Mouse (Mus musculus) limb, embryonic 12.5 days (tissue): ENCODE results near the gene Jade3. TPM values are rescaled to one million over a fixed set of nuclear protein-coding genes. Genes with fewer than 3 reads are reported as not detected.

Experiments used
- ATAC-seq: fragments of 200-750 bp; cut with Nextera tagmentation; 2 replicates; pipeline ENCODE4 v1.8.0; 2017; ENCODE audit warnings: low read depth, moderate TSS enrichment; ENCODE audit not compliant: insufficient number of reproducible peaks, insufficient read depth, low FRiP score, low TSS enrichment
- H3K27ac ChIP-seq: fragments of 300-500 bp; sonication (generic); 2 replicates; pipeline ENCODE4 v1.5.1; 2016; ENCODE audit warnings: mild to moderate bottlenecking, moderate library complexity
- H3K27me3 ChIP-seq: fragments of 300-500 bp; sonication (generic); 2 replicates; pipeline ENCODE4 v1.6.1; 2016; ENCODE audit warnings: mild to moderate bottlenecking, moderate library complexity
- H3K36me3 ChIP-seq: fragments of 300-500 bp; sonication (generic); 2 replicates; pipeline ENCODE4 v1.6.1; 2016; ENCODE audit warnings: mild to moderate bottlenecking, moderate library complexity
- H3K4me1 ChIP-seq: fragments of 300-500 bp; sonication (generic); replicated peaks from 2 replicates; pipeline ENCODE4 v1.6.1; 2016
- H3K4me2 ChIP-seq: fragments of 300-500 bp; sonication (generic); 2 replicates; pipeline ENCODE4 v1.6.1; 2016; ENCODE audit warnings: mild to moderate bottlenecking, moderate library complexity
- H3K4me3 ChIP-seq: fragments of 300-500 bp; sonication (generic); replicated peaks from 2 replicates; pipeline ENCODE4 v1.5.1; 2016; ENCODE audit warnings: mild to moderate bottlenecking
- H3K9ac ChIP-seq: fragments of 300-500 bp; sonication (generic); replicated peaks from 2 replicates; pipeline ENCODE4 v1.6.1; 2016; ENCODE audit warnings: mild to moderate bottlenecking, moderate library complexity
- H3K9me3 ChIP-seq: fragments of 300-500 bp; sonication (generic); 2 replicates; pipeline ENCODE4 v1.6.1; 2016; ENCODE audit warnings: mild to moderate bottlenecking, moderate library complexity
- WGBS: fragments of 180-500 bp; shearing (Covaris S2); methylation state at CpG from one replicate; pipeline ENCODE4 v1.1.7; 2016; 5-methylcytosine and 5-hydroxymethylcytosine counted together
- polyA plus RNA-seq: library from polyadenylated mRNA; unstranded; fragments of >200 nt; fragmentation: Nextera tagmentation; extraction: Ambion mirVana; gene quantifications from 2 replicates; pipeline ENCODE4 v1.2.1, GENCODE M21; 2016

The Jade3 gene
- polyA plus RNA-seq, 1 experiment from 2014 or later, result 10.2 TPM

- Histone ChIP-seq H3K27ac (no peak overlapping the region), H3K4me2 (no peak overlapping the region), H3K36me3 (no peaks in the 10 kb centered on the region), H3K9ac (no peak overlapping the region), H3K9me3 (no peaks in the 10 kb centered on the region), H3K27me3 (no peaks in the 10 kb centered on the region), H3K4me3 (no peak overlapping the region), H3K4me1 (no peaks in the 10 kb centered on the region)
- 56% methylated on average over 10 of the region's 10 CpGs for WGBS
- ATAC-seq, result no peak
Measured at GRCm38 (mm10) chrX:20414885-20415622, 10.4 kb upstream of the Jade3 start.

GRCm38 (mm10) chrX:20418461-20418860, 7.0 kb upstream of the Jade3 start:
- Histone ChIP-seq H3K4me2 (no peak overlapping the region), H3K4me1 (no peaks in the 10 kb centered on the region), H3K27ac (no peak overlapping the region), H3K27me3 (no peaks in the 10 kb centered on the region), H3K9ac (no peak overlapping the region), H3K36me3 (no peaks in the 10 kb centered on the region), H3K9me3 (no peaks in the 10 kb centered on the region), H3K4me3 (no peak overlapping the region)
- 94% methylated on average over 2 of the region's 2 CpGs for WGBS
- no peak for ATAC-seq

DNA sequence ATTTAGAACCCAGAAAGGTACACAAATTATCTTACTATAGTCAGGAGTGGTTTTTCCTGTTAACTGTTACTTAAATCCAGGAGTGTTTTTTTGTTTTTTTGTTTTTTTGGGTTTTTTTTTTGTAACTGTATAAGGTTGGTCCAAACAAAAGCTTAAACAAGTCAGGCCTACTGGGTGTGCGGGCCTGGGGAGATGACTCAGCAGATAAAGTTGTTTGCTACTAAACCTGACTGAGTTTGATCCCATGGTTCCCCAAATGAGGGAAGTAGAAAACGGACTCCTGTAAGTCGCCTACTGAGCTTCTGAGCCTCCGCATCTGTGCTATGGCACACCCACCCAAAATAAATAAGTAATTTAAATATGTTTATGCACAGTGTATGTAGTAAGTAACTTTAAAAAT, 6.0 kb upstream of the Jade3 start:
- Histone ChIP-seq H3K4me1 (no peaks in the 10 kb centered on the region), H3K4me2 (no peak overlapping the region), H3K27ac (no peak overlapping the region), H3K27me3 (no peaks in the 10 kb centered on the region), H3K9ac (no peak overlapping the region), H3K4me3 (no peak overlapping the region), H3K9me3 (no peaks in the 10 kb centered on the region), H3K36me3 (no peaks in the 10 kb centered on the region)
- ATAC-seq, result no peak
- 87% methylated on average over 4 of the region's 4 CpGs for WGBS

DNA sequence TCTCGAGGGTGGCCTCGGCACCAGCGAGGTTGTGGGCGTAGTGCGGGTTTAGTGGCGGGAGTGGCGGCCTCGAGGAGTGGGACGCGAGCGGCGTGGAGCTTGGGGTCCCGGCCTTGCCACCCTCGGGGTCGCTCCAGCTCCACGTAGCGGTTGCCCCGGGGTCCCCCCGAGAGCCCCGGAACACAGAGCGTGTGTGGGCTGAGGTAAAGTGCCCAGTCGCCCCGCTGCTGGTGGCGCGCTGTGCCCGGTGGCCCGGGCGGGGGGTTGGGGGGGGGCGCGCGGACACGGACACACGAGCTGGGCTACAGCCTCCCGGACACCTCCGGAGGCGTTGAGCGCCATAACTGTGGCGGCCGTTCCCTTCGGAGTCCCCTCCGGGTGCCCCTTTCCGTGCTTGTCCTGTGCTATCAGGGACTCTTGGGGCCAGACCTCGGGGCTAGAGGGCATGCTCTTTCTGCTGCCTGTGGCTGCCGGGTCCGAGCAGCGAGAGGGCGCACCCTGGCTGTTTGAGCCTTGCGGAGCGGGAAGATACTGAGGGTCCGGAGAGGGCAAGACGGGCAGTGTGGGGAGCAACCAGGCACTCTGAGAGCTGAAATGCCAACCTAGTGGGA, 456 bp downstream of the Jade3 start:
- H3K36me3 ChIP-seq, result no peaks in the 10 kb centered on the region; the same call in 1 of the 2 replicates
- peak; percentile 37 for ATAC-seq
- 19% methylated on average over 45 of the region's 51 CpGs for WGBS
- no peaks in the 10 kb centered on the region for H3K9me3 ChIP-seq
- peak overlapping the region; percentile 88 for H3K27ac ChIP-seq
- no peaks in the 10 kb centered on the region for H3K27me3 ChIP-seq
- peaks cover 6% of the 10 kb centered on the region; the same call in 1 of the 2 replicates for H3K4me1 ChIP-seq
- H3K9ac ChIP-seq, result peak overlapping the region; percentile 73
- peak overlapping the region; percentile 58 for H3K4me2 ChIP-seq
- peak overlapping the region; percentile 60 for H3K4me3 ChIP-seq

DNA sequence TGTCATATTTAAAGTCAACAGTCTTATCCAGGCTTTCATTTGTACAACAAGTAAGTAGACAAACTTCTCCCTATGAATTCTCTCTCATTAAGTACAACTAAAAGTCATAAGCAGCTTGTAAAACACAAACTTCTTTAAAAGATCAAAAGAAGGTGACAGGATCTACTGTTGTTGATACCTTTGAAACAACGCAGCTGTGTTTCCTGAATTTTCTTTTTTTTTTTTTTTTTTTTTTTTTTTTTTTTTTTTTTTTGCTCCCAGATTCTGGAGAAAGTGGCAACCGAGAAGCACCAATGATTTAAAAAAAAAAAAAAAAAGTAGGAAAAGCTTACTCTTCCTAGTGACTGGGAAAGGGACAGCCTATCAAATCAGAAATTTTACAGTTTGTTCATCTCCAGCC, 57.7 kb downstream of the Jade3 start:
- Histone ChIP-seq H3K27ac (no peak overlapping the region), H3K4me1 (no peaks in the 10 kb centered on the region), H3K4me3 (no peak overlapping the region), H3K27me3 (no peaks in the 10 kb centered on the region), H3K9ac (no peak overlapping the region), H3K9me3 (no peaks in the 10 kb centered on the region), H3K36me3 (no peaks in the 10 kb centered on the region), H3K4me2 (no peak overlapping the region)
- ATAC-seq, result no peak
- 79% methylated on average over 2 of the region's 2 CpGs for WGBS

DNA sequence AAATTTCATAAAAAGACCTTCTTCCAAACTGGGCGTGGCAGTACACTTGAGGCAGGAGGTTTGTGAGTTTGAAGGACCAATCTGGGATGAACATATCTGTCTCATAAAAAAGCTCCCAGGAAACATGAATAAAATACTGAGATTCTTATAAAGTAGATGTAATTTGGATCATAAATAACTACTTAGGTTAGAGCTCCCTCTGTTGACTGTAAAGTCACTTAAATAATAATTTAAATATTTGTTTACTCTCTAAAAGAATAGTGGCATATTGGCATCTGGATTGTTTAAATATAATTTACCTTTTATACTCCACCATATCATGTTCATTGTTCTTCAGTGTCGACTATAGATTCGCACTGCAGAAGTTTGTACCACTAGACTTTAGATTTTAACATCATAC, 72.2 kb downstream of the Jade3 start:
- no peaks in the 10 kb centered on the region for H3K4me1 ChIP-seq

GRCm38 (mm10) chrX:20520290-20520939, 94.9 kb downstream of the Jade3 start:
- no peak overlapping the region for H3K4me2 ChIP-seq
- no peak for ATAC-seq
- H3K4me1 ChIP-seq, result no peaks in the 10 kb centered on the region
- WGBS, result 80% methylated on average over 7 of the region's 7 CpGs
- peaks cover 8% of the 10 kb centered on the region; the same call in 1 of the 2 replicates for H3K36me3 ChIP-seq
- H3K9me3 ChIP-seq, result no peaks in the 10 kb centered on the region
- H3K4me3 ChIP-seq, result no peak overlapping the region
- no peak overlapping the region for H3K9ac ChIP-seq
- H3K27ac ChIP-seq, result no peak overlapping the region
- H3K27me3 ChIP-seq, result no peaks in the 10 kb centered on the region

More for the DNA sequence above, 72.2 kb downstream of the Jade3 start:
- Histone ChIP-seq H3K27ac (no peak overlapping the region), H3K9ac (no peak overlapping the region), H3K4me3 (no peak overlapping the region), H3K9me3 (no peaks in the 10 kb centered on the region), H3K27me3 (no peaks in the 10 kb centered on the region), H3K36me3 (peaks cover 3% of the 10 kb centered on the region; the same call in 1 of the 2 replicates), H3K4me2 (no peak overlapping the region)
- 90% methylated on average over 3 of the region's 3 CpGs for WGBS
- ATAC-seq, result no peak

GRCm38 (mm10) chrX:20521578-20521977, 96.1 kb downstream of the Jade3 start:
- Histone ChIP-seq H3K36me3 (peaks cover 8% of the 10 kb centered on the region; the same call in 1 of the 2 replicates), H3K27me3 (no peaks in the 10 kb centered on the region), H3K4me2 (no peak overlapping the region), H3K4me3 (no peak overlapping the region), H3K4me1 (no peaks in the 10 kb centered on the region), H3K9ac (no peak overlapping the region), H3K27ac (no peak overlapping the region), H3K9me3 (no peaks in the 10 kb centered on the region)
- ATAC-seq, result no peak

GRCm38 (mm10) chrX:20532621-20533020, 107.1 kb downstream of the Jade3 start:
- 70% methylated on average over 1 of the region's 1 CpGs for WGBS
- Histone ChIP-seq H3K4me3 (no peak overlapping the region), H3K27ac (no peak overlapping the region), H3K27me3 (no peaks in the 10 kb centered on the region), H3K36me3 (no peaks in the 10 kb centered on the region), H3K4me1 (no peaks in the 10 kb centered on the region), H3K4me2 (no peak overlapping the region), H3K9ac (no peak overlapping the region), H3K9me3 (no peaks in the 10 kb centered on the region)
- no peak for ATAC-seq

DNA sequence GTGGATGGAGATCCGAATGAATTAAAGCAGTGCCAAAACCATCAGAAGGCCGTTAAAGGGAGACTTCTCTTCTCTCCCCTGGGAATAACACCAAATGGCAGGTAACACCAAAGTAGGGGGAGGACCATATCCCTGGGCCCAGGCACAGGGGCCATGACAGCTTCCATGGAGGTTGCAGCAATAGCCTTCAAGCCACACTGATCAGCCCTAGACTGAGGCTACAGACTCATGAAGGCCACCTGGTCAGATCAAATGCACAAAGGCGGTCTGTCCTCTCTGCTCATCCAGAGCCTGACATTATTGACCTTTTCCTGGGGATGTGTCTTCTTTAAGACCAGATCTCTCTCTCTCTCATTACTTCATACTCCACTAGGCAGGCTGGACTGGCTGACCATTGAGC, 118.4 kb downstream of the Jade3 start:
- no peaks in the 10 kb centered on the region for H3K9me3 ChIP-seq
- 76% methylated on average over 3 of the region's 3 CpGs for WGBS
- no peaks in the 10 kb centered on the region for H3K4me1 ChIP-seq
- H3K27me3 ChIP-seq, result no peaks in the 10 kb centered on the region
- no peak overlapping the region for H3K27ac ChIP-seq
- H3K36me3 ChIP-seq, result no peaks in the 10 kb centered on the region
- H3K4me2 ChIP-seq, result no peak overlapping the region
- no peak for ATAC-seq
- H3K9ac ChIP-seq, result no peak overlapping the region
- no peak overlapping the region for H3K4me3 ChIP-seq

DNA sequence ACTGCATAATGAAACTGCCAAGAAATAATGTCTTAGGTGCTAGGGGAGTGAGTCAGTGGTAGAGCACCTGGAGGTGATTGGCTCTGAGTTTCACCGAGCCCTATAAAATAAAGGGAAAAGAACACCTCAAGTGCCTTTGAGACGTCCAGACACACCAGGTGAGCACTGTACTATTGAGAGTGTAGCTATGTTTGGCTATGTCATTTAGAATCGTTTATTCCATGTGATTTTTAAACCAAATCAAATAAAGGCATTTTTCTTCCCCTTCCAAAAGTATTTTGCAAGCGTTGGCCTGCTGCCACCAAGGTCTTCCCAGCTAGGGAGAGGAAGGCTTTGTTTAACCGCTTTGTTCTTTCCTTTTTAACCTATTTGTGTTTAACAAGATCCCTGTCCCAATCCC, 122.1 kb downstream of the Jade3 start:
- Histone ChIP-seq H3K36me3 (no peaks in the 10 kb centered on the region), H3K27ac (no peak overlapping the region), H3K4me2 (peak overlapping the region; percentile 58), H3K4me3 (no peak overlapping the region), H3K4me1 (no peaks in the 10 kb centered on the region), H3K9ac (no peak overlapping the region), H3K9me3 (no peaks in the 10 kb centered on the region), H3K27me3 (no peaks in the 10 kb centered on the region)
- no peak for ATAC-seq
- 56% methylated on average over 5 of the region's 5 CpGs for WGBS
